Mouse (Mus musculus) olfactory bulb, adult 2 months (tissue): Measurements from ENCODE around the gene Prss33. TPM values are rescaled to one million over a fixed set of nuclear protein-coding genes. Genes with fewer than 3 reads are reported as not detected.

ENCODE experiments used
- H3K27ac ChIP-seq: fragments of 200-500 bp; 2 replicates; pipeline ENCODE4 v1.5.1; 2012; ENCODE audit warnings: low read depth, low read length; ENCODE audit not compliant: insufficient read depth
- H3K4me1 ChIP-seq: fragments of 200-500 bp; 2 replicates; pipeline ENCODE4 v1.6.1; 2012; ENCODE audit warnings: low read length; ENCODE audit not compliant: control insufficient read depth, insufficient read depth
- H3K4me3 ChIP-seq: fragments of 200-500 bp; 2 replicates; pipeline ENCODE4 v1.5.1; 2012; ENCODE audit warnings: mild to moderate bottlenecking, low read depth, low read length, moderate library complexity; ENCODE audit not compliant: insufficient read depth
- CTCF ChIP-seq: fragments of 200-500 bp; IDR thresholded peaks from 2 replicates; pipeline ENCODE4 v1.5.1; 2012; ENCODE audit warnings: low read depth, mild to moderate bottlenecking, low read length, moderate library complexity; ENCODE audit not compliant: insufficient read depth
- POLR2A ChIP-seq: fragments of 200-500 bp; IDR thresholded peaks from 2 replicates; pipeline ENCODE4 v1.6.1; 2012; ENCODE audit warnings: mild to moderate bottlenecking, low read depth, low read length, moderate library complexity; ENCODE audit not compliant: insufficient read depth
- WGBS: fragments of 180-500 bp; shearing (Covaris S2); methylation state at CpG from one replicate; pipeline ENCODE4 v1.1.7; 2018; 5-methylcytosine and 5-hydroxymethylcytosine counted together
- polyA plus RNA-seq: library from polyadenylated mRNA; stranded (reverse); fragments of >200 nt; gene quantifications from 2 replicates; pipeline ENCODE4 v1.2.4, GENCODE M21; 2012; ENCODE audit warnings: low replicate concordance; ENCODE audit not compliant: missing spikeins, insufficient read depth, insufficient read length

Gene Prss33
- polyA plus RNA-seq, 1 experiment: not detected

GRCm38 (mm10) chr17:23791079-23791357 lies 44.8 kb downstream of the Prss33 start:
- 26% methylated on average over 2 of the region's 2 CpGs for WGBS
- H3K27ac ChIP-seq: peak overlapping the region; percentile 93
- TF ChIP-seq CTCF (no peak), POLR2A (no peak)

GRCm38 (mm10) chr17:23790269-23791078 lies 45.4 kb downstream of the Prss33 start, which contains the start of gene Srrm2:
TSS of gene Srrm2 (plus strand) at chr17:23790532.
- H3K27ac ChIP-seq: peak within 1 kb of the TSS; percentile 93
- peak within 1 kb of the TSS; percentile 53 for H3K4me3 ChIP-seq
- TF ChIP-seq CTCF: no peak
- TF ChIP-seq POLR2A: no peak
- 1% methylated on average over 29 of the region's 29 CpGs for WGBS
- H3K4me1 ChIP-seq: peaks cover 23% of the 10 kb centered on the region

More at GRCm38 (mm10) chr17:23791079-23791357, 44.8 kb downstream of the Prss33 start:
- Histone ChIP-seq H3K4me1 (peaks cover 19% of the 10 kb centered on the region), H3K4me3 (peak overlapping the region; percentile 53)

- TF ChIP-seq CTCF: no peak
- no peak for TF ChIP-seq POLR2A
- WGBS: 16% methylated on average over 8 of the region's 8 CpGs
- H3K27ac ChIP-seq: peak overlapping the region; percentile 93
- H3K4me1 ChIP-seq: peaks cover 22% of the 10 kb centered on the region
- no peak overlapping the region for H3K4me3 ChIP-seq
These were observed 46.0 kb downstream of the Prss33 start for GRCm38 (mm10) chr17:23789749-23790268.

DNA sequence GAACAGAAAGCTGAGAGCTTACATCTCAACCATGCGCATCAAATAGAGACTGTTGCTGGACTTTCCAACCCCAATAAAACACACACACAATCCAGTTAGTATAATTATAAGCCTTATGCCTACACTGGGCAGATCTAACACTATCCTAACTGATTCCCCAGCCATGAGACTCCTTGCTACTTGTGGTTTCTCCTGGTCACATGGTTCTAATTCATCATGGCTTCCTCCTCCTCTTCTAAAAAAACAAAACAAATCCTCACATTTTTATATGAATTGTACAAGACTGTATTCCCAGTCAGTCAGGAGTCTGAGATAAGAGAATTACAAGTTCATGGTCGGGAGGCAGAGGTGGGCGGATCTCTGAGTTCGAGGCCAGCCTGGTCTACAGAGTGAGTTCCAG lies 46.9 kb downstream of the Prss33 start:
- Histone ChIP-seq H3K4me3 (no peak overlapping the region), H3K27ac (no peak overlapping the region), H3K4me1 (peaks cover 22% of the 10 kb centered on the region)
- 90% methylated on average over 4 of the region's 4 CpGs for WGBS
- TF ChIP-seq POLR2A (no peak), CTCF (no peak)

GRCm38 (mm10) chr17:23786510-23786931 lies 49.3 kb downstream of the Prss33 start:
- H3K4me1 ChIP-seq: peaks cover 13% of the 10 kb centered on the region
- TF ChIP-seq POLR2A (peak; percentile 40; the same call in 1 of the 2 replicates), CTCF (no peak)
- 8% methylated on average over 13 of the region's 13 CpGs for WGBS
- peak overlapping the region; percentile 47 for H3K4me3 ChIP-seq
- peak overlapping the region; percentile 86 for H3K27ac ChIP-seq

GRCm38 (mm10) chr17:23785561-23786471 lies 50.0 kb downstream of the Prss33 start, which contains the start of gene Flywch2:
TSS of gene Flywch2 (minus strand) at chr17:23786081.
- TF ChIP-seq POLR2A (no peak), CTCF (no peak)

GRCm38 (mm10) chr17:23783352-23783751 lies 52.5 kb downstream of the Prss33 start:
- Histone ChIP-seq H3K4me3 (no peak overlapping the region), H3K4me1 (peaks cover 9% of the 10 kb centered on the region), H3K27ac (no peak overlapping the region)
- no peak for TF ChIP-seq POLR2A

More at GRCm38 (mm10) chr17:23785561-23786471, 50.0 kb downstream of the Prss33 start, which contains the start of gene Flywch2:
- WGBS: 3% methylated on average over 43 of the region's 43 CpGs
- Histone ChIP-seq H3K4me3 (peak within 1 kb of the TSS; percentile 65), H3K4me1 (peaks cover 11% of the 10 kb centered on the region), H3K27ac (peak within 1 kb of the TSS; percentile 86)

Other genes with a start within 250 kb of the Prss33 start
- not detected in 2 replicates for gene Zfp13, start 236.6 kb downstream of the Prss33 start, polyA plus RNA-seq
- not detected in 2 replicates for gene Zscan10, start 235.2 kb downstream of the Prss33 start, polyA plus RNA-seq
- not detected in 2 replicates for gene Mmp25, start 190.8 kb downstream of the Prss33 start, polyA plus RNA-seq
- not detected in 2 replicates for gene Bicdl2, start 175.6 kb downstream of the Prss33 start, polyA plus RNA-seq
- gene Hcfc1r1, start 162.5 kb downstream of the Prss33 start, polyA plus RNA-seq: not detected in 2 replicates
- gene Thoc6, start 162.2 kb downstream of the Prss33 start, polyA plus RNA-seq: not detected in 2 replicates
- not detected in 2 replicates for gene Tnfrsf12a, start 158.6 kb downstream of the Prss33 start, polyA plus RNA-seq
- not detected in 2 replicates for gene Cldn6, start 156.8 kb downstream of the Prss33 start, polyA plus RNA-seq
- gene Cldn9, start 152.0 kb downstream of the Prss33 start, polyA plus RNA-seq: not detected in 2 replicates
- gene 1520401A03Rik, start 113.3 kb downstream of the Prss33 start, polyA plus RNA-seq: not detected in 2 replicates
- gene Pkmyt1, start 109.7 kb downstream of the Prss33 start, polyA plus RNA-seq: not detected in 2 replicates
- gene Paqr4, start 95.2 kb downstream of the Prss33 start, polyA plus RNA-seq: not detected in 2 replicates
- not detected in 2 replicates for gene Kremen2, start 90.2 kb downstream of the Prss33 start, polyA plus RNA-seq
- not detected in 2 replicates for gene Flywch1, start 64.5 kb downstream of the Prss33 start, polyA plus RNA-seq
- gene Flywch2, start 50.0 kb downstream of the Prss33 start, polyA plus RNA-seq: not detected in 2 replicates
- gene Srrm2, start 45.5 kb downstream of the Prss33 start, polyA plus RNA-seq: 383 and 683 TPM in 2 replicates
- not detected in 2 replicates for gene Elob, start 6.9 kb downstream of the Prss33 start, polyA plus RNA-seq
- not detected in 2 replicates for gene Prss32, start 7.8 kb upstream of the Prss33 start, polyA plus RNA-seq
- gene Prss41, start 8.1 kb upstream of the Prss33 start, polyA plus RNA-seq: not detected in 2 replicates
- not detected in 2 replicates for gene Prss21, start 32.0 kb upstream of the Prss33 start, polyA plus RNA-seq
- gene Dcpp1, start 44.8 kb upstream of the Prss33 start, polyA plus RNA-seq: not detected in 2 replicates
- not detected in 2 replicates for gene Dcpp2, start 44.8 kb upstream of the Prss33 start, polyA plus RNA-seq
- gene Dcpp3, start 81.4 kb upstream of the Prss33 start, polyA plus RNA-seq: not detected in 2 replicates
- not detected in 2 replicates for gene Sbp, start 105.6 kb upstream of the Prss33 start, polyA plus RNA-seq
- gene Sbpl, start 119.2 kb upstream of the Prss33 start, polyA plus RNA-seq: not detected in 2 replicates
- not detected in 2 replicates for gene Prss30, start 144.5 kb upstream of the Prss33 start, polyA plus RNA-seq
- gene Prss22, start 162.0 kb upstream of the Prss33 start, polyA plus RNA-seq: not detected in 2 replicates
- not detected in 2 replicates for gene Prss27, start 202.1 kb upstream of the Prss33 start, polyA plus RNA-seq
- gene Kctd5, start 237.4 kb upstream of the Prss33 start, polyA plus RNA-seq: not detected in 2 replicates